Mouse (Mus musculus): ENCODE data around the gene Trim60.

- TF ChIP-seq CTCF (IDR thresholded peaks at IDR 0.05; ENCODE audit: insufficient read depth, low read depth, low read length) (no peak), POLR2A (IDR thresholded peaks at IDR 0.05; ENCODE audit: insufficient read depth, low read depth, low read length) (no peak)
Measured at GRCm38 (mm10) chr8:64983150-64983897, 35.1 kb downstream of the Trim60 start.
